Mouse (Mus musculus): ENCODE measurements around the gene Cxcl10. TPM values are rescaled to one million over a fixed set of nuclear protein-coding genes. Genes with fewer than 3 reads are reported as not detected.

Gene Cxcl10
- polyA plus RNA-seq (2012): not detected in 2 replicates

DNA sequence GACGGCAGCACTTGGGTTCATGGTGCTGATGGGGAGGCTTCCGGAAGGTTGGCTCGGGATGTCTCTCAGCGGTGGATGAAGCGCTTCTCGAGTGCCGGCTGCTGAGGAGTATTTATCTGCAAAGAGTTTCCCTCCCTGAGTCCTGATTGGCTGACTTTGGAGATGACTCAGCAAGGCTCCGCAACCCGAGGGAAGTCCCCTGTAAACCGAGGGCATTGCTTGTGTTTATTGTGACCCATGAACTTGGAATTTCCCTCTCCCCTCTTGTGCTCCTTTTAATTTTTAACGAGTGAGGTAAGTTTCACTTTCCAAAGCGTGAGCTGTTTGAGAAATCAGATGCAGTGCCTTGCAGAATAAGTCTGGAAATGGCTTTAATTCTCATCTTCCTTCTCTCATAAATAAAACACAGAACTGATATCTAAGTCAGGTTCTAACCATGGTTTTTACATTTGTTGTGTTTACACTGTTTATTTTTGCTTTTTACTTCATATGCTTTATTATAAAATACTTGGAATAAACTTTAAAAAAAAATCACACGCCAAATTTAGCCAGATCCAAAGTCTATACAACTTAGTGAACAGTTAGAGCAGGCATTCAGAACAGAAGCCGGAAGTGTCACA, at the start of gene Cxcl10:
Gene Cxcl10 (minus strand): TSS at position 96 of the 620 bp plus-strand sequence.
- no peak for TF ChIP-seq GATA1 (IDR thresholded peaks at IDR 0.05; ENCODE audit: low read length)

- TF ChIP-seq GATA1 (IDR thresholded peaks at IDR 0.05; ENCODE audit: low read length): no peak
Observed at GRCm38 (mm10) chr5:92398153-92398552, 49.5 kb upstream of the Cxcl10 start.

GRCm38 (mm10) chr5:92396476-92396875, 47.8 kb upstream of the Cxcl10 start:
- TF ChIP-seq GATA1 (IDR thresholded peaks at IDR 0.05; ENCODE audit: low read length): no peak

DNA sequence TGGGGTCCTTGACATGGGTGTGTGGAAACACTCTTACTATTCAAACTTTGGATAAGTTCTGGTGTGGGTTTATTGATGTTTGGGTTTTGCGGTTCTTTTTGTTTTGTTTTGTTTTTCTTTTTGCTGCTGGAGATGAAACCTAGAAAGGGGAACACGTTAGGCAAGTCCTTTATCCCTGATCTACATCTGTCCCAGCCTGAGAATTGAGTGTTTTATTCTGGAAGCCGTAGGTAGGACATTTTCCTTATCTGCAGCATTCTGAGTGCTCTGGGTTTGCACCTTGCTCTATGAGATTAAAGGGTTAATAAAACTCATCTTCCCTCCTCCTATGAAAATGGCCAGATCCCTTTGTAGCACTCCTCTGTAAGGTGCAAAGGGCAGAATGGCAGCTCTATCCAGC, 47.1 kb upstream of the Cxcl10 start:
- no peak for TF ChIP-seq GATA1 (IDR thresholded peaks at IDR 0.05; ENCODE audit: low read length)

DNA sequence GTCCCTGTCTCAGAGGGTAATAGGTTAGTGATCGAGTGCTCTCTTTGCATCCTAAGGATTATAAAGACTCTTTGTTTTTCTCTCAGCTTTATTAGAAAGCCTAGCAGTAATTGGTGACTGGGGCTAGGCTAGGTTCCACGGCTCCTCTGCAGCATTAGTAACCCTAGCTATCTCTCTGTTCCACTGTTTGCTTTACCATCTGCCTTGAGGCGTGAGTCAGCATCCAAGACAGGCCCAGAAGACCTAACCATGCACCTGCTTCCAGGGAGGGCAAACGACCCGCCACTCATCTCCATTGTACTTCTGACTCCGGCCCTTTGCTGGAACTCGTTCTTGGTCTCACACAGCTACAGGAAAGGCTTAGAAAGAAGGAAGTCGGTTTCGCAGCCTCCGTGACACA, 45.2 kb upstream of the Cxcl10 start:
- no peak for TF ChIP-seq GATA1 (IDR thresholded peaks at IDR 0.05; ENCODE audit: low read length)

DNA sequence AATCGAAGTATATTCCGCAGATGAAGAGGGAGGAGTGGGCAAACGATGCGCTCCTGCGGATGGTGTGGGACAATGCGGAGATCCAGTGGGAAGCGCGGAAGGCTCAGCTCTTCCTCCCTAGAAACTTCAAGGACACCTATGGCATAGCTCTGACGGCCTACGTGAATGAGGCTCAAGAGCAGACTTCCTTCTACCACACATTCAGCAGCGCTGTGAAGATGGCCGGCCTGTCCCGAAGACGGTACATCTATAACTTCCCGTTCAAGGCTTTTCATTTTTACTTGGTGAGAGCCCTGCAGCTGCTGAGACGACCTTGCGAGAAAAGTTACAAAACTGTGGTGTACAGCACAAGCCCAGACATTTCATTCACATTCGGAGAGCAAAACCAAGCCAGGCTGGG, 43.9 kb upstream of the Cxcl10 start:
- TF ChIP-seq GATA1 (IDR thresholded peaks at IDR 0.05; ENCODE audit: low read length): no peak

GRCm38 (mm10) chr5:92390615-92391014, 41.9 kb upstream of the Cxcl10 start:
- TF ChIP-seq GATA1 (IDR thresholded peaks at IDR 0.05; ENCODE audit: low read length): no peak

GRCm38 (mm10) chr5:92389977-92390376, 41.3 kb upstream of the Cxcl10 start:
- no peak for TF ChIP-seq GATA1 (IDR thresholded peaks at IDR 0.05; ENCODE audit: low read length)

DNA sequence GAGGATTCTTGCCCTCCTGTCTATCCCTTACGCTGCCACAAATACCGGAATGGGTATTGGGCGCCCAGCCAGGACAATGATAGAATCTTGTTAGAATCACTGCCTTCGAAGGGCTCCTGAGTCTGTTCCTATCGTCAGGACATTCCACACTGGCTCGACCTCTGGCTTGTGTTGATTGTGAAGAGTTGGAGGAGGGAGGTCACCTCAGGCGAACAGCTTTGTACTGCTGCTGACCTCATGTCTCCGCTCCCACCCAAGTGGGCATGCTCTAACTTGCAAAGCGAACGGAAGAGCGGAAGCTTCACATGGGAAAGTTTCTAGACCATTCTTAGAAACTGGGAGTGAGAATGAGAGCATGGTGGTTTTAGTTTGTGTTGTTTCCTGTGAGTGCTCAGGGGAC, 38.7 kb upstream of the Cxcl10 start:
- TF ChIP-seq GATA1 (IDR thresholded peaks at IDR 0.05; ENCODE audit: low read length): no peak

- no peak for TF ChIP-seq GATA1 (IDR thresholded peaks at IDR 0.05; ENCODE audit: low read length)
Observed at GRCm38 (mm10) chr5:92386643-92387042, 38.0 kb upstream of the Cxcl10 start.

DNA sequence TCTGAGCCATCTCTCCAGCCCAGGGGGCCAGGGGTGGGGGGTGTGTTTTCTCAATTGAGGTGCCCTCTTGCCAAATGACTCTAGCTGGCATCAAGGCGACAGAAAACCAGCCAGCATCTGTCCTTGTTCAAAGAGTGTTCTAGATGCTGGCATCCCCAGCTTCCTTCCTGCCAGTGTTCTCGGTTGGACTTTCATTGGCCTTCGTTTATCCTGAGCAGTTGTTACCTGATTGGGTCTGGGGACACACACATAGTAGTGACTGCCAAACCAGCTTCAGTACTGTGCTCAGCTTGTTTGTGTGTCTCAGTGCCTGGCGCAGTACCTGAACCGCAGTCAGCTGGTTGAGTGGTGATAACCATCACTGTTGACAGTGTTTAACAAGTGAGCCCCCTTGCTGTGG, 37.4 kb upstream of the Cxcl10 start:
- no peak for TF ChIP-seq GATA1 (IDR thresholded peaks at IDR 0.05; ENCODE audit: low read length)

DNA sequence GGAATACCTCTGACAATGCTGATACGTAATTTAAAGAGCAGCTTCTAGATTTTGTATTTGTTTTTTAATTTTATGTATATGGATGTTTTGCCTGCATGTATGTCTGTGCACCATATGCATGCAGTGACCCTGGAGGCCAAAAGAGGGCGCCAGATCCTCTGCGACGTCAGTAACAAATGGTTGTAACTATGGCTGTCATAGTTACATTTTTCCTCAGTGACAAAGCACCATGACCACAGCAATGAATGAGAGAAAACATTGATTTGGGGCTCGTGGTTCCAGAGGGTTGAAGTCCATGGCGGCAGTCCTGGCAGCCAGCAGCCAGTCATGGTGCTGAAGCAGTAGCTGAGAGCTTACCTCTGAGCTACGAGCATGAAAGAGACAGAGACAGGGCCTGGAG, 36.2 kb upstream of the Cxcl10 start:
- no peak for TF ChIP-seq GATA1 (IDR thresholded peaks at IDR 0.05; ENCODE audit: low read length)

- TF ChIP-seq GATA1 (IDR thresholded peaks at IDR 0.05; ENCODE audit: low read length): no peak
Observed at GRCm38 (mm10) chr5:92383747-92384146, 35.1 kb upstream of the Cxcl10 start.

DNA sequence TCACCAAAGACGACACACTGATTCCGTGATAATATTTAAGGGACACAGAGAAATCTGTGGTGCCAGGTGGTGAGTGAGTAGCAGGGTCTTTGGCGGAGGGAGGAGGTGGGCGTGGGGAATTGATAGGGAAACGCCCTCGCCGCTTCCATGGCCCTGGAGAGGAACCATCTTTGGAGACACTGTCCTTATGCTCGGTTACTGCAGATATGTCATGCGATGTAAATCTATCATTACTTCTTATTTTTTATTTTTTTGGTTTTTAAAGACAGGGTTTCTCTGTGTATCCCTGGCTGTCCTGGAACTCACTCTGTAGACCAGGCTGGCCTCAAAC, 33.6 kb upstream of the Cxcl10 start:
- TF ChIP-seq GATA1 (IDR thresholded peaks at IDR 0.05; ENCODE audit: low read length): no peak

- no peak for TF ChIP-seq GATA1 (IDR thresholded peaks at IDR 0.05; ENCODE audit: low read length)
Observed at GRCm38 (mm10) chr5:92381550-92382348, 33.1 kb upstream of the Cxcl10 start.

- TF ChIP-seq GATA1 (IDR thresholded peaks at IDR 0.05; ENCODE audit: low read length): no peak
Observed at GRCm38 (mm10) chr5:92376795-92377405, 28.2 kb upstream of the Cxcl10 start.

- TF ChIP-seq GATA1 (IDR thresholded peaks at IDR 0.05; ENCODE audit: low read length): no peak
Observed at GRCm38 (mm10) chr5:92375368-92375767, 26.7 kb upstream of the Cxcl10 start.

Measured in G1E-ER4 (cell line).